Mouse (Mus musculus) megakaryocyte, embryonic 14.5 days (primary cell): ENCODE measurements around the gene Arhgdia.

ENCODE experiments used
- FLI1 ChIP-seq: IDR thresholded peaks from 2 replicates; pipeline ENCODE4 v1.6.1; 2012; ENCODE audit warnings: low read length, inconsistent platforms, mixed read lengths
- GATA1 ChIP-seq: IDR thresholded peaks from 3 replicates; pipeline ENCODE4 v1.6.1; 2012; ENCODE audit warnings: mixed read lengths, low read length, inconsistent platforms, borderline replicate concordance

GRCm38 (mm10) chr11:120617519-120618112 lies 36.2 kb upstream of the Arhgdia start, which contains the start of gene Pcyt2:
- TF ChIP-seq GATA1 (no peak), FLI1 (no peak)
